Mouse (Mus musculus): ENCODE data around the gene Pomgnt1. TPM values are rescaled to one million over a fixed set of nuclear protein-coding genes. Genes with fewer than 3 reads are reported as not detected.

The Pomgnt1 gene
- polyA plus RNA-seq, 1 experiment from 2014 or later = 56.6 TPM

DNA sequence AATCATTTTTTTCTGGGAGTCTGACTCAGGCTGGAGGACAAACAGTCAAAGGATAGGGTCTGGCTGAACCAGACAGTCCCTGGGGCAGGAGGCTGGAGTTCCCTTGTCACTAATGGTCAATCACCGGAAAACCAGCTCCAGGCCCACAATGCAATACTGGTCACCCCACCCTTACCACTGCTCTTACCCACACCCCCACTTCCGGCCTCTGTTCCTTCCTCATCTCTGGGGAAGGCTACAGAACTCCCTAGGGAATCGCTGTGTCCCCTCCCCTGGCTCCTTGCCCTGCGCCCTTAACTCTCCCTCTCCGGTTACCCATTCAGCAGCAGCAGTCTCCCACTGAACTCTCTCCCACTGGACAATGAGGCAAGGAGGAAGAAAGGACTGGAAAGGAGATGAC lies 53.5 kb downstream of the Pomgnt1 start:
- H3K27me3 ChIP-seq = no peaks in the 10 kb centered on the region
- peak overlapping the region; percentile 41 for H3K4me2 ChIP-seq
- H3K27ac ChIP-seq = peak overlapping the region; percentile 43
- no peaks in the 10 kb centered on the region for H3K9me3 ChIP-seq
- no peak for ATAC-seq (ENCODE audit: insufficient number of reproducible peaks, low FRiP score, low TSS enrichment, low read depth)
- H3K4me1 ChIP-seq = peaks cover 31% of the 10 kb centered on the region
- no peaks in the 10 kb centered on the region for H3K36me3 ChIP-seq
- peak overlapping the region; percentile 5; the same call in 1 of the 2 replicates for H3K4me3 ChIP-seq
- 40% methylated on average over 5 of the region's 5 CpGs for WGBS
- no peak overlapping the region for H3K9ac ChIP-seq

DNA sequence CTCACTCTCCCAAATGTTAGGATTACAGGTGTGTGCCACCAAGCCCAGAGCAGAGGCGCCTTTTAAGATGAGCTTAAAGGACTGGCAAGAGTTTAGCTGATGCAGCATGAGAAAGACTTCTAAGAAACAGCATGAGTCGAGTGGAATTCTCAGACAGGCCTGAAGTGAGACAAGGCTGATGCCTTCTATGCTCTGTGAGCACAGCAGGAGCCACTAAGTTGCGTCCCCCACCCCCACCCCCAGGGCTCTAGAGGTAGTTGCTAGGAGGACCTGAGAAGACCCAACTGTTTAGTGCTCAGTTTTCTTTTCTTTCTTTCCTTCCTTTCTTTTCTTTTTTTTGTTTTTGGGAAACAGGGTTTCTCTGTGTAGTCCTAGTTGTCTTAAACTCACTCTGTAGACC lies 58.4 kb downstream of the Pomgnt1 start:
- Histone ChIP-seq H3K27ac (no peak overlapping the region), H3K4me2 (no peak overlapping the region), H3K36me3 (no peaks in the 10 kb centered on the region), H3K9me3 (no peaks in the 10 kb centered on the region), H3K4me3 (no peak overlapping the region), H3K27me3 (no peaks in the 10 kb centered on the region), H3K4me1 (peaks cover 9% of the 10 kb centered on the region; the same call in 1 of the 2 replicates), H3K9ac (no peak overlapping the region)
- ATAC-seq (ENCODE audit: insufficient number of reproducible peaks, low FRiP score, low TSS enrichment, low read depth) = no peak
- WGBS = 49% methylated on average over 3 of the region's 3 CpGs

DNA sequence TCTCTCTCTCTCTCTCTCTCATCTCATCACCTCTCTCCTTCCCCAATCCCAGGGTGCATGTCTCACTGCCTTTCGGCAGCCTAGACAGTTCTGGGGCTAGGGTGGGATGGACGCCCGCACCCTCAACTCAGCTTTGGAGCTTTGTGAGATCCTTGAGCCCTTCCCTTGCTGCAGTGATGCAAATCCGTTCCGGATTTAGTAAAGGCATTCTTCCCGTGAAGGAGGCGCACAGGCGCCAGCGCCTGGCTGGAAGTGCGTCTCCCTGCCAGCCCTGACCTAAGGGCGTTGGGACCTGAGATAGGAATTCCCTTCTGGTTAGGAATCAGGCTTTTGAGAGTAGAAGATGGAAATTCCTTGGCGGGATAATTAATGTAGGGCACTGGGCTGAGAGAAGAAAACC lies 59.1 kb downstream of the Pomgnt1 start:
- Histone ChIP-seq H3K27ac (no peak overlapping the region), H3K9ac (no peak overlapping the region)

DNA sequence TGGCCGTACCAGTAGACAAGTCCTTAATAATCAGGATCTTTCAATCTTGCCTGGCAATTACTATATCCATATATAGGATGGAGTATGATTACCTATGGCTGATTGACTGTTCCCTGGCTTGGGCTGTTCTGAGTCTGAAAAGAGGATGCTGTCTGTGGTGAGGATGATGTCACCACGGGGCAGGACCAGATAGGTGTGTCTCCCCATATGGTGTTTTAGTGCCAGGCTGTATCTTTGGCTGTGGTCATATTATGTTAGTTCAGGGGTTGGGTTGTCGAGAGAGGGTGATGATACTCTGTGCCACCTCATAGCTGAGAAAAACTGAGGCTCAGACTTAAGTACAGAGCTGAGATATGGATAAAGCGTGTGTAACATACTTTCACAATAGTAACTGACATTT lies 61.4 kb downstream of the Pomgnt1 start:
- Histone ChIP-seq H3K27ac (no peak overlapping the region), H3K27me3 (no peaks in the 10 kb centered on the region), H3K4me1 (peaks cover 5% of the 10 kb centered on the region; the same call in 1 of the 2 replicates), H3K9me3 (no peaks in the 10 kb centered on the region), H3K9ac (no peak overlapping the region), H3K4me3 (no peak overlapping the region), H3K36me3 (no peaks in the 10 kb centered on the region), H3K4me2 (no peak overlapping the region)
- no peak for ATAC-seq (ENCODE audit: insufficient number of reproducible peaks, low FRiP score, low TSS enrichment, low read depth)
- WGBS = 88% methylated on average over 4 of the region's 4 CpGs

More for the DNA sequence above, 59.1 kb downstream of the Pomgnt1 start:
- WGBS = 8% methylated on average over 12 of the region's 12 CpGs
- H3K27me3 ChIP-seq = no peaks in the 10 kb centered on the region
- H3K4me3 ChIP-seq = peak overlapping the region; percentile 17
- peaks cover 5% of the 10 kb centered on the region; the same call in 1 of the 2 replicates for H3K4me1 ChIP-seq
- no peaks in the 10 kb centered on the region for H3K9me3 ChIP-seq
- 0 out of 2 replicates have a peak overlapping the region, but pooled peaks have one; percentile 28 for H3K4me2 ChIP-seq
- H3K36me3 ChIP-seq = no peaks in the 10 kb centered on the region
- no peak for ATAC-seq (ENCODE audit: insufficient number of reproducible peaks, low FRiP score, low TSS enrichment, low read depth)

DNA sequence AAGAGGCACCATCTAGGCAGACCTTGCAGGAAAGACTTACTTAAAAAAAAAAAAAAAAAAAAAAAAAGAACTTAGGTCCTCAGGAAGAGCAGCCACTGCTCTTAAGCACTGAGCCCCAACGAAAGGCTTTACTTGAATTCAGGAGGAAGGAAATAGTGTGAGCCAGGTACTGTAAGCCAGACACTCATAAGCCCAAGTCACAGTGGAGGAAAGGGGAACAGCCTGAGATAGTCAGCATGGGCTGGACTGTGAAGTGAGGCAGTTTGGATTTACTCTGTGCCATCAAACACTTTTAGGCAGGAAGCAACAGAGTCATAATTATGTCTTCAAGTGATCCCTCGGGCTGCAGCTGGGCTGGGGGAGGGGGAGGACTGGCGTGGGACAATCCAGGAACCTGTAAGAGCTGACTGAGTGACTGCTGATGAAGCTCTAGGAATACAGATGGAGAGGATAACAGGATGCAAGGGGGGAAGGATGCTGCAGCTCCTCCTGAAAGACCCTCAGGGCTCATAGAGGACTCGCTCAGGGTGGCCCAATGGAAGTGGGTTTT lies 68.7 kb downstream of the Pomgnt1 start:
- Histone ChIP-seq H3K4me1 (no peaks in the 10 kb centered on the region), H3K27me3 (no peaks in the 10 kb centered on the region), H3K4me3 (no peak overlapping the region), H3K4me2 (no peak overlapping the region), H3K36me3 (no peaks in the 10 kb centered on the region), H3K9me3 (no peaks in the 10 kb centered on the region), H3K9ac (no peak overlapping the region), H3K27ac (no peak overlapping the region)
- WGBS = 30% methylated on average over 4 of the region's 4 CpGs
- ATAC-seq (ENCODE audit: insufficient number of reproducible peaks, low FRiP score, low TSS enrichment, low read depth) = no peak

DNA sequence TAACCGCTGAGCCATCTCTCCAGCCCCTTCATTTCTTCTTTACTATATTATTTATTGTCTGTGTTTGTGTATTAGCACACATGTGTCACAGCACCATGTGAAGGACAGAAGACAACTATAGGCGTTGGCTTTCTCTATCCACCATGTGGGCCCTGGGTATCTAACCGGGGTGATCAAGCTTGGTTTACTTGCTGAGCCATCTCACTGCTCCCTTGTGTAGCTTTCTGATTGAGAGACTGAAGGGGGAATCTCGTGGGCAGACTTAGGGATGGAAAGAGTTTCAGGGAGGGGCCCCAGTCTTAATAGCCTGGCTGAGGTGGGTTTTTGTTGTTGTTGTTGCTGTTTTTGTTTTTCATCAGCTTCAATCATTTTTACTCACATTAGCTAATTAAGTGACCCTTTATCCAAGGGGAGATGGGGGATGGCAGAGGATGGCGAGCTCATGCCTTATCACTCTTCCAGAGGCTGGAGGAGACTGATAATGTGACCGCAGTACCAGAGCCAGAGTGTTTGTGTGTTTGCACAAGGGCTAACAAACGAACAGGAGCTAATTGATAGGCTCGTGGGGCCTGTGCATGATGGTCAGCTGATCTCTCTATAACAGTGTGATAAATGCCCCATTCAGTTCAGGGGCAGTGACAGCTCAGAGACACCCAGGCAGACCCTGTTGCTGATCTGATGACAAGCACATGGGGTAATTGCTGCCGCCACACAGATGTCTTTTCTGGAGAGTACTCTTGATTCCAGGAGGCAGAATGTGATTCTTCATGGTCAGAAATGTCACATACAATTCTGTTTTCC lies 70.1 kb downstream of the Pomgnt1 start:
- H3K36me3 ChIP-seq = no peaks in the 10 kb centered on the region
- H3K9me3 ChIP-seq = no peaks in the 10 kb centered on the region
- ATAC-seq (ENCODE audit: insufficient number of reproducible peaks, low FRiP score, low TSS enrichment, low read depth) = no peak
- H3K9ac ChIP-seq = no peak overlapping the region
- H3K4me1 ChIP-seq = no peaks in the 10 kb centered on the region
- no peak overlapping the region for H3K4me2 ChIP-seq
- no peak overlapping the region for H3K27ac ChIP-seq
- WGBS = 65% methylated on average over 9 of the region's 9 CpGs
- H3K27me3 ChIP-seq = no peaks in the 10 kb centered on the region
- no peak overlapping the region for H3K4me3 ChIP-seq

DNA sequence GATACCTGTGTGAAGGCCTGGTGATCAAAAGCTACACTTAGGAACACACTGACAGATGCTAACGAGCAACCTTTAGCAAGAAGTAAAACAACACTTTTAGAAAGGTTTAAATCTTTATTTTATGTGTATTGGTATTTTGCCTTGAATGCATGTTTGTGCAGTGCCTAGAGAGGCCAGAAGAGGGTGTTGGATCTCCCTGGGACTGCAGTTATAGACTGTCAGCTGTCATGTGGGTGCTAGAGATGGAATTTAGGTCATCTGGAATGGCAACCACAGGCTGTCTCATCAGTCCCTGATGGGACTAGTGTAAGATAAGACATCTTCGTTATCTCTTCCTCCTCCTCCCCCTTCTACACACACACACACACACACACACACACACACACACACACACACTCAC lies 74.8 kb downstream of the Pomgnt1 start:
- Histone ChIP-seq H3K9ac (no peak overlapping the region), H3K4me1 (no peaks in the 10 kb centered on the region), H3K36me3 (no peaks in the 10 kb centered on the region), H3K27me3 (no peaks in the 10 kb centered on the region), H3K4me2 (no peak overlapping the region), H3K9me3 (no peaks in the 10 kb centered on the region), H3K27ac (no peak overlapping the region), H3K4me3 (no peak overlapping the region)
- 76% methylated on average over 2 of the region's 2 CpGs for WGBS
- ATAC-seq (ENCODE audit: insufficient number of reproducible peaks, low FRiP score, low TSS enrichment, low read depth) = no peak

DNA sequence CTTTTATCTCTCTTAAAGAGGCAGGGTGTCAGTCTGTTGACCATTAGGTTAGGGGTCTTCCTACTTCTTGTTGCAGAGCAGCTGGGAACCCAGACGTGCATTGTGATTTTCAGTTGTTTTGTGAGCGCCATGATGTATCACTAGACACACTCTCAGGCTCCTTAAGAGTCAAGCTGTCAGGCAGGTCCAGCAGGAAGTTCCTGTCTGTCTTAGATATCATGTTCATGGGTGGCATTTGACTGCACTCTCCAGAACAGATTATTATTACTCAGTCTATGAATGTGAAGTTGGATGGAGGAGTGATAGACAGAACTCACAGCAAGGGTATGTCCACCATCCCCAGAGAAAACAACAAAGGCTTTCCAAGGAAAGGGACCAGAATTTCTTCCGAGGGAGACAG lies 80.8 kb downstream of the Pomgnt1 start:
- 59% methylated on average over 3 of the region's 3 CpGs for WGBS
- H3K4me1 ChIP-seq = no peaks in the 10 kb centered on the region

DNA sequence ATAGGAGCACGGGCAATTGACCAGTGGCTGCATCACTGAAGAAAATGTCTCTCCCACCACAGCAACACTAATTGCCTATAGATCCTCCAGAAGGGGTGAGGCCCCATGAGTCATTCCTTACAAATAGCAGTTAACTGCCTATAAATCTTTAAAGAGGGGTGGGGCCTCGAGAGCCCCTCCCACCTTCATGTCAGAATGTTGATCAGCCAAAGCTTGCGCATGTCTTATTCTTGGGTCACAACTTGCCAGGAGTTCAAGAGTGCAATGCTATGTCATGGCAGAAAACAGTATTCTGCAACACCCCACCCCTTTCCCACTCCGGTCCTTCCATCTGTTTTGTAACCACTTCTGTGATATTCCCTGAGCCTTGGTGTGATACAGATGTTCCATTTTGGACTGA lies 82.9 kb downstream of the Pomgnt1 start:
- H3K4me3 ChIP-seq = no peak overlapping the region
- no peak overlapping the region for H3K4me2 ChIP-seq
- ATAC-seq (ENCODE audit: insufficient number of reproducible peaks, low FRiP score, low TSS enrichment, low read depth) = no peak
- no peak overlapping the region for H3K27ac ChIP-seq
- no peak overlapping the region for H3K9ac ChIP-seq
- no peaks in the 10 kb centered on the region for H3K36me3 ChIP-seq
- no peaks in the 10 kb centered on the region for H3K9me3 ChIP-seq
- 60% methylated on average over 4 of the region's 4 CpGs for WGBS
- H3K4me1 ChIP-seq = no peaks in the 10 kb centered on the region
- H3K27me3 ChIP-seq = no peaks in the 10 kb centered on the region

More for the DNA sequence above, 80.8 kb downstream of the Pomgnt1 start:
- Histone ChIP-seq H3K9me3 (no peaks in the 10 kb centered on the region), H3K4me3 (no peak overlapping the region), H3K36me3 (no peaks in the 10 kb centered on the region), H3K27ac (no peak overlapping the region), H3K27me3 (no peaks in the 10 kb centered on the region), H3K9ac (no peak overlapping the region), H3K4me2 (no peak overlapping the region)
- no peak for ATAC-seq (ENCODE audit: insufficient number of reproducible peaks, low FRiP score, low TSS enrichment, low read depth)

DNA sequence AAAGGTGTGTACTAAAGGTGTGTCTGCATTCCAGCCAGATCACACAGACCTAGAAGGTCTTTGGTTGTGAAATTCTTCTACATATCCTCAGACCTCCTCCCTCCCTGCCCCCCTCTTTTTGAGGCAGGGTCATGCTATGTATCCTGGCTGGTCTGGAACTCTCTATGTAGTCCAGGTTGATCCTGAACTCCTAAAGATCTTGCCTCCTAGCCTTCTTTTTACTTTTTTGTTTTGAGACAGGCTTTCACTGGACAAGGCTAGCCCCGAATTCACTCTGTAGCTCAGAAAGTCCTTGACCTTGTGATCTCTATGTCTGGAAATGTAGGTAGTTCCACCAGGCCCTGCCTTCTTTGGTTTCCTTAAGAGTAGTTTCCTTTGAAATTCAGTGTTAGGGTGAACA lies 85.3 kb downstream of the Pomgnt1 start:
- ATAC-seq (ENCODE audit: insufficient number of reproducible peaks, low FRiP score, low TSS enrichment, low read depth) = no peak
- no peaks in the 10 kb centered on the region for H3K27me3 ChIP-seq
- no peaks in the 10 kb centered on the region for H3K9me3 ChIP-seq
- no peak overlapping the region for H3K4me2 ChIP-seq
- no peaks in the 10 kb centered on the region for H3K4me1 ChIP-seq
- H3K4me3 ChIP-seq = no peak overlapping the region
- H3K27ac ChIP-seq = no peak overlapping the region
- H3K9ac ChIP-seq = no peak overlapping the region
- 87% methylated on average over 1 of the region's 1 CpGs for WGBS
- no peaks in the 10 kb centered on the region for H3K36me3 ChIP-seq

Measured in limb, embryonic 15.5 days (tissue).